Mouse (Mus musculus): ENCODE data around the gene Olfr314.
"Not testable (repeated sequence)": the region's sequence is repeated elsewhere in the genome, so short reads cannot be mapped to it uniquely, and the experiment has no call there.

Olfr314 gene

DNA sequence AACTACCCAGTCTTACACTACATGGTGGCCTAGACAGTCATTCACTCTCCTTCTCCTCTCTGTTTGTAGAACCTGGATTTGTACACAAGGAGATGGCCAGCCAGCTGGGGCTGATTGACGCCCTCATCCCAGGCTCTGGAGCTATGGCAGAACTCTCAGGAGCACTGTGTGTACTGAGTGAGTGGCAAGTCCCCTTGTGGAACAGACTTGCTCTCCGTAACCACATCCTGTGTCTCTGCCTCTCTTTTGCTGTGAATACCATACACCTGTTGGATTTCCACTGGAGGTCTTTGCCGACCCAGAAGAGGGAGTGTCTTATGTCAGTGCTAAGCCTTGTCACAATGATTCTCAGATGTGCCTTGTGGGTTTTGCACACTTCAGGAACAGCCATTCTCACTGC lies 49.8 kb downstream of the Olfr314 start:
- DNase-seq (ENCODE audit: low spot score), result not testable (repeated sequence)
